ENCODE assay signal across 9 mouse cellular contexts in genomic region chrX:85646204-85646777, GRCm38 (mm10).
DNase-seq lines count a peak whose midpoint lies in the region; ATAC-seq and TF ChIP-seq lines count a peak whose summit lies in the region.
"Had no signal": no experiment of that assay in that cellular context is flagged by ENCODE, and none has a peak within 500 bp of the region (broad histone marks: within the 10 kb centered on the region; RNA-seq: fewer than 3 reads in every experiment).

No protein-coding gene starts in this region.

- DNase-seq in kidney, adult 8-10 months, result peak; percentile 1 to 26
- DNase-seq in kidney, adult 11 months, result no peak
- peak; percentile 50 for DNase-seq in CH12.LX (ENCODE audit: extremely low read depth)
- DNase-seq in WW6 (ENCODE audit: low read depth, low spot score), result peak; percentile 5
- DNase-seq in lung, postnatal 25 days (ENCODE audit: low spot score), result peak; percentile 41
- DNase-seq in urinary bladder, postnatal 10 days (ENCODE audit: low spot score), result no peak
- no peak for DNase-seq in spleen, postnatal 14 days (ENCODE audit: low spot score in 2 of 2)

- H3K27me3 ChIP-seq in CH12.LX (replicated peaks), result no peaks in the 10 kb centered on the region
- H3K27me3 ChIP-seq in forebrain, embryonic 15.5 days, result no peaks in the 10 kb centered on the region

- ATAC-seq in forebrain, embryonic 15.5 days (replicated peaks), result peak; percentile 76; the same call in 1 of the 2 replicates

- H3K79me2 ChIP-seq in CH12.LX (replicated peaks; ENCODE audit: control insufficient read depth, extremely low read depth, insufficient read depth, poor library complexity, severe bottlenecking), result no peaks in the 10 kb centered on the region

- no peak overlapping the region for H3K4me3 ChIP-seq in CH12.LX (replicated peaks in 1 of 3; ENCODE audit: low read depth in 2 of 3, low read length in 2 of 3, poor library complexity in 1 of 3)
- H3K4me3 ChIP-seq in forebrain, embryonic 15.5 days, result no peak overlapping the region
- H3K4me3 ChIP-seq: megakaryocyte, embryonic 14.5 days had no signal

- H3K36me3 ChIP-seq in CH12.LX (replicated peaks in 1 of 2; ENCODE audit: control insufficient read depth in 1 of 2, insufficient read depth in 1 of 2, low read length in 1 of 2), result no peaks in the 10 kb centered on the region
- no peaks in the 10 kb centered on the region for H3K36me3 ChIP-seq in forebrain, embryonic 15.5 days

- no peaks in the 10 kb centered on the region for H3K9me3 ChIP-seq in CH12.LX (replicated peaks; ENCODE audit: low read length)
- no peaks in the 10 kb centered on the region for H3K9me3 ChIP-seq in forebrain, embryonic 15.5 days
- H3K9me3 ChIP-seq: megakaryocyte, embryonic 14.5 days had no signal

- H3K9ac ChIP-seq in CH12.LX (ENCODE audit: insufficient read depth, low read depth), result no peak overlapping the region
- no peak overlapping the region for H3K9ac ChIP-seq in forebrain, embryonic 15.5 days (replicated peaks)

- H3K27ac ChIP-seq in CH12.LX (ENCODE audit: insufficient read depth, low read depth), result no peak overlapping the region
- no peak overlapping the region for H3K27ac ChIP-seq in forebrain, embryonic 15.5 days (replicated peaks)

- 45% methylated on average over 8 of the region's 8 CpGs for WGBS in forebrain, embryonic 15.5 days

- dilution Hi-C loops in CH12.LX (cut with MboI; ENCODE audit: extremely low pct_ligation_motif_present, extremely low pct_unique_long_range_greater_than_20kb, low sequenced_read_pairs), result no loop called here

- in situ Hi-C loops in CH12.LX (cut with MboI; ENCODE audit: low pct_ligation_motif_present, low pct_unique_long_range_greater_than_20kb, low sequenced_read_pairs), result loop anchor here (25.0 kb wide), 1 partner anchor 159 kb away; no protein-coding TSS in a partner anchor

- peak; percentile 83 for TF ChIP-seq RAD21 in CH12.LX (IDR thresholded peaks at IDR 0.05; ENCODE audit: low read depth, low read length)

- TF ChIP-seq CTCF in CH12.LX (conservative IDR thresholded peaks at IDR 0.05 in 1 of 2, IDR thresholded peaks at IDR 0.05 in 1 of 2; ENCODE audit: low read depth in 2 of 2, low read length in 2 of 2), result peak; percentile 40 to 71; a peak in 2 of 4 replicates

- no peaks in the 10 kb centered on the region for H3K4me1 ChIP-seq in CH12.LX (ENCODE audit: control insufficient read depth in 1 of 2, insufficient read depth in 2 of 2)
- H3K4me1 ChIP-seq in forebrain, embryonic 15.5 days, result no peaks in the 10 kb centered on the region
- H3K4me1 ChIP-seq: megakaryocyte, embryonic 14.5 days had no signal

- no peak overlapping the region for H3K4me2 ChIP-seq in CH12.LX (ENCODE audit: insufficient read depth, low read depth, poor library complexity, severe bottlenecking)
- no peak overlapping the region for H3K4me2 ChIP-seq in forebrain, embryonic 15.5 days (replicated peaks)

- no peak for TF ChIP-seq POLR2A in CH12.LX (IDR thresholded peaks at IDR 0.05; ENCODE audit: low read depth, low read length)

- no peak for TF ChIP-seq EP300 in CH12.LX (IDR thresholded peaks at IDR 0.05; ENCODE audit: low read length)

TF ChIP-seq in CH12.LX, 34 proteins besides CTCF, POLR2A, EP300 and RAD21:
- TF ChIP-seq SMC3 (IDR thresholded peaks at IDR 0.05; ENCODE audit: low read depth, low read length), result peak; percentile 49
- TF ChIP-seq MXI1 (IDR thresholded peaks at IDR 0.05; ENCODE audit: low read depth, low read length), result no peak
- no peak for TF ChIP-seq KAT2A (IDR thresholded peaks at IDR 0.05; ENCODE audit: insufficient replicate concordance, low read length)
- no peak for TF ChIP-seq E2F4 (IDR thresholded peaks at IDR 0.05; ENCODE audit: insufficient replicate concordance, low read depth, low read length)

Comparison
In these comparisons a context has a peak if more than half of its experiments do, and no peak if none do; other contexts are left out.
1. DNase-seq: peak in kidney, adult 8-10 months (2 of 2), CH12.LX (single experiment), WW6 (single experiment) and lung, postnatal 25 days (single experiment); none in kidney, adult 11 months (single experiment), urinary bladder, postnatal 10 days (single experiment) and spleen, postnatal 14 days (0 of 2).